Mouse (Mus musculus): Measurements from ENCODE around the gene Kpna4. TPM values are rescaled to one million over a fixed set of nuclear protein-coding genes. Genes with fewer than 3 reads are reported as not detected.

The Kpna4 gene
- total RNA-seq, 1 experiment, result 33.8 TPM

GRCm38 (mm10) chr3:69045400-69045703 lies 81.6 kb downstream of the Kpna4 start:
- no peak for DNase-seq (ENCODE audit: low read depth, low spot score)
- peak overlapping the region; percentile 96 for H3K27ac ChIP-seq (ENCODE audit: insufficient read depth, low read depth, low read length, poor library complexity, severe bottlenecking)
- TF ChIP-seq MAFK (IDR thresholded peaks at IDR 0.05; ENCODE audit: insufficient read depth, low read depth, low read length), result no peak
- no peak for TF ChIP-seq HCFC1 (IDR thresholded peaks at IDR 0.05; ENCODE audit: borderline replicate concordance, insufficient read depth, low read length)
- H3K4me1 ChIP-seq (ENCODE audit: control insufficient read depth in 2 of 2, insufficient read depth in 2 of 2, low read length in 2 of 2, poor library complexity in 1 of 2), result peaks cover 4 to 7% of the 10 kb centered on the region in 2 experiments; a peak in 2 of 4 replicates
- peaks cover 10% of the 10 kb centered on the region for H3K36me3 ChIP-seq (ENCODE audit: control insufficient read depth, insufficient read depth, low read length, poor library complexity, severe bottlenecking)
- in situ Hi-C loops (cut with MboI; ENCODE audit: low sequenced_read_pairs in 2 of 2, unreplicated experiment in 2 of 2), result loop anchor here in 1 of 2 experiments (25.0 kb wide), 1 partner anchor 692 kb away; no protein-coding TSS in a partner anchor
- H3K9me3 ChIP-seq (ENCODE audit: control insufficient read depth, insufficient read depth, low read depth, low read length), result no peaks in the 10 kb centered on the region
- peak overlapping the region; percentile 97 for H3K9ac ChIP-seq (ENCODE audit: insufficient read depth, low read depth, low read length, poor library complexity, severe bottlenecking)
- peak overlapping the region; percentile 76 to 82 for H3K4me3 ChIP-seq (ENCODE audit: insufficient read depth in 1 of 2, low read depth in 1 of 2, low read length in 2 of 2, poor library complexity in 1 of 2, severe bottlenecking in 1 of 2)

GRCm38 (mm10) chr3:69044645-69045399 lies 82.1 kb downstream of the Kpna4 start, which contains the start of gene Trim59:
Gene Trim59 (minus strand): TSS chr3:69044755.
- DNase-seq (ENCODE audit: low read depth, low spot score), result peak; percentile 90
- TF ChIP-seq ZNF384 (IDR thresholded peaks at IDR 0.05; ENCODE audit: low read depth, low read length), result no peak
- peak; percentile 88 for TF ChIP-seq CHD2 (IDR thresholded peaks at IDR 0.05; ENCODE audit: low read depth, low read length)
- TF ChIP-seq MAFK (IDR thresholded peaks at IDR 0.05; ENCODE audit: insufficient read depth, low read depth, low read length), result no peak
- TF ChIP-seq HCFC1 (IDR thresholded peaks at IDR 0.05; ENCODE audit: borderline replicate concordance, insufficient read depth, low read length), result no peak; the same call in 1 of the 2 replicates
- TF ChIP-seq ZC3H11A (IDR thresholded peaks at IDR 0.05; ENCODE audit: borderline replicate concordance, low read depth, low read length), result no peak
- peak within 1 kb of the TSS; percentile 96 for H3K27ac ChIP-seq (ENCODE audit: insufficient read depth, low read depth, low read length, poor library complexity, severe bottlenecking)
- no peaks in the 10 kb centered on the region for H3K9me3 ChIP-seq (ENCODE audit: control insufficient read depth, insufficient read depth, low read depth, low read length)
- peak within 1 kb of the TSS; percentile 97 for H3K9ac ChIP-seq (ENCODE audit: insufficient read depth, low read depth, low read length, poor library complexity, severe bottlenecking)
- peaks cover 6 to 7% of the 10 kb centered on the region in 2 experiments; a peak in 2 of 4 replicates for H3K4me1 ChIP-seq (ENCODE audit: control insufficient read depth in 2 of 2, insufficient read depth in 2 of 2, low read length in 2 of 2, poor library complexity in 1 of 2)
- in situ Hi-C loops (cut with MboI; ENCODE audit: low sequenced_read_pairs in 2 of 2, unreplicated experiment in 2 of 2), result loop anchor here in 1 of 2 experiments (25.0 kb wide), 1 partner anchor 692 kb away; no protein-coding TSS in a partner anchor
- peaks cover 10% of the 10 kb centered on the region for H3K36me3 ChIP-seq (ENCODE audit: control insufficient read depth, insufficient read depth, low read length, poor library complexity, severe bottlenecking)
- H3K4me3 ChIP-seq (ENCODE audit: insufficient read depth in 1 of 2, low read depth in 1 of 2, low read length in 2 of 2, poor library complexity in 1 of 2, severe bottlenecking in 1 of 2), result peak within 1 kb of the TSS; percentile 89 to 99

- H3K27ac ChIP-seq (ENCODE audit: insufficient read depth, low read depth, low read length, poor library complexity, severe bottlenecking), result peak overlapping the region; percentile 77
- peak; percentile 39; the same call in 1 of the 2 replicates for TF ChIP-seq HCFC1 (IDR thresholded peaks at IDR 0.05; ENCODE audit: borderline replicate concordance, insufficient read depth, low read length)
- TF ChIP-seq ZNF384 (IDR thresholded peaks at IDR 0.05; ENCODE audit: low read depth, low read length), result no peak
- TF ChIP-seq ZC3H11A (IDR thresholded peaks at IDR 0.05; ENCODE audit: borderline replicate concordance, low read depth, low read length), result no peak
- TF ChIP-seq CHD2 (IDR thresholded peaks at IDR 0.05; ENCODE audit: low read depth, low read length), result no peak
- no peak for TF ChIP-seq MAFK (IDR thresholded peaks at IDR 0.05; ENCODE audit: insufficient read depth, low read depth, low read length)
- in situ Hi-C loops (cut with MboI; ENCODE audit: low sequenced_read_pairs in 2 of 2, unreplicated experiment in 2 of 2), result loop anchor here in 1 of 2 experiments (25.0 kb wide), 1 partner anchor 693 kb away; no protein-coding TSS in a partner anchor
- peaks cover 6 to 7% of the 10 kb centered on the region in 2 experiments; a peak in 2 of 4 replicates for H3K4me1 ChIP-seq (ENCODE audit: control insufficient read depth in 2 of 2, insufficient read depth in 2 of 2, low read length in 2 of 2, poor library complexity in 1 of 2)
- peak overlapping the region; percentile 89 to 99 for H3K4me3 ChIP-seq (ENCODE audit: insufficient read depth in 1 of 2, low read depth in 1 of 2, low read length in 2 of 2, poor library complexity in 1 of 2, severe bottlenecking in 1 of 2)
- H3K9ac ChIP-seq (ENCODE audit: insufficient read depth, low read depth, low read length, poor library complexity, severe bottlenecking), result peak overlapping the region; percentile 96
- H3K9me3 ChIP-seq (ENCODE audit: control insufficient read depth, insufficient read depth, low read depth, low read length), result no peaks in the 10 kb centered on the region
- peaks cover 10% of the 10 kb centered on the region for H3K36me3 ChIP-seq (ENCODE audit: control insufficient read depth, insufficient read depth, low read length, poor library complexity, severe bottlenecking)
- DNase-seq (ENCODE audit: low read depth, low spot score), result peak; percentile 36
These were observed 82.7 kb downstream of the Kpna4 start for GRCm38 (mm10) chr3:69044167-69044591.

GRCm38 (mm10) chr3:69041298-69041697 lies 85.6 kb downstream of the Kpna4 start:
- Histone ChIP-seq H3K9me3 (ENCODE audit: control insufficient read depth, insufficient read depth, low read depth, low read length) (no peaks in the 10 kb centered on the region), H3K27ac (ENCODE audit: insufficient read depth, low read depth, low read length, poor library complexity, severe bottlenecking) (no peak overlapping the region), H3K4me1 (ENCODE audit: control insufficient read depth in 2 of 2, insufficient read depth in 2 of 2, low read length in 2 of 2, poor library complexity in 1 of 2) (peaks cover 5% of the 10 kb centered on the region in 2 experiments; a peak in 1 of 4 replicates), H3K4me3 (ENCODE audit: insufficient read depth in 1 of 2, low read depth in 1 of 2, low read length in 2 of 2, poor library complexity in 1 of 2, severe bottlenecking in 1 of 2) (peak overlapping the region; percentile 20 to 31), H3K9ac (ENCODE audit: insufficient read depth, low read depth, low read length, poor library complexity, severe bottlenecking) (peak overlapping the region; percentile 18; the same call in 1 of the 2 replicates), H3K36me3 (ENCODE audit: control insufficient read depth, insufficient read depth, low read length, poor library complexity, severe bottlenecking) (peaks cover 10% of the 10 kb centered on the region)
- in situ Hi-C loops (cut with MboI; ENCODE audit: low sequenced_read_pairs in 2 of 2, unreplicated experiment in 2 of 2), result loop anchor here in 1 of 2 experiments (25.0 kb wide), 1 partner anchor 696 kb away; no protein-coding TSS in a partner anchor
- TF ChIP-seq HCFC1 (IDR thresholded peaks at IDR 0.05; ENCODE audit: borderline replicate concordance, insufficient read depth, low read length) (no peak), MAFK (IDR thresholded peaks at IDR 0.05; ENCODE audit: insufficient read depth, low read depth, low read length) (no peak), ZC3H11A (IDR thresholded peaks at IDR 0.05; ENCODE audit: borderline replicate concordance, low read depth, low read length) (no peak), ZNF384 (IDR thresholded peaks at IDR 0.05; ENCODE audit: low read depth, low read length) (no peak)
- DNase-seq (ENCODE audit: low read depth, low spot score), result no peak

All from ES-E14 (cell line).